Mouse (Mus musculus): ENCODE measurements around the gene Clca3a1. TPM values are rescaled to one million over a fixed set of nuclear protein-coding genes. Genes with fewer than 3 reads are reported as not detected.
A peak's percentile ranks its signal among the peaks of the same experiment; 100 is the strongest.
"Not testable (repeated sequence)": the region's sequence is repeated elsewhere in the genome, so short reads cannot be mapped to it uniquely, and the experiment has no call there.

The Clca3a1 gene
- polyA plus RNA-seq, 1 experiment: 1.0 TPM

- H3K4me1 ChIP-seq (replicated peaks; ENCODE audit: control insufficient read depth, insufficient read depth, low read length): no peaks in the 10 kb centered on the region
- TF ChIP-seq CTCF (IDR thresholded peaks at IDR 0.05; ENCODE audit: borderline replicate concordance, control insufficient read depth, extremely low read depth, insufficient read depth, low read length, poor library complexity): no peak
- TF ChIP-seq POLR2A (IDR thresholded peaks at IDR 0.05; ENCODE audit: control insufficient read depth, extremely low read depth, insufficient read depth, low read length, poor library complexity): no peak
- 40% methylated on average over 9 of the region's 9 CpGs for WGBS
- no peak overlapping the region for H3K4me3 ChIP-seq (ENCODE audit: control insufficient read depth, insufficient read depth, low read length)
- no peaks in the 10 kb centered on the region for H3K27me3 ChIP-seq (ENCODE audit: control insufficient read depth, insufficient read depth, low read length)
- H3K36me3 ChIP-seq (ENCODE audit: control insufficient read depth, insufficient read depth, low read length): no peaks in the 10 kb centered on the region
- DNase-seq: peak; percentile 28
- H3K27ac ChIP-seq (ENCODE audit: control insufficient read depth, insufficient read depth, low read length): no peak overlapping the region
Observed at GRCm38 (mm10) chr3:144736831-144737230, 23.9 kb downstream of the Clca3a1 start.

GRCm38 (mm10) chr3:144723455-144723854, 37.3 kb downstream of the Clca3a1 start:
- TF ChIP-seq CTCF (IDR thresholded peaks at IDR 0.05; ENCODE audit: borderline replicate concordance, control insufficient read depth, extremely low read depth, insufficient read depth, low read length, poor library complexity): no peak
- TF ChIP-seq POLR2A (IDR thresholded peaks at IDR 0.05; ENCODE audit: control insufficient read depth, extremely low read depth, insufficient read depth, low read length, poor library complexity): no peak
- Histone ChIP-seq H3K4me3 (ENCODE audit: control insufficient read depth, insufficient read depth, low read length) (no peak overlapping the region), H3K36me3 (ENCODE audit: control insufficient read depth, insufficient read depth, low read length) (no peaks in the 10 kb centered on the region), H3K27me3 (ENCODE audit: control insufficient read depth, insufficient read depth, low read length) (no peaks in the 10 kb centered on the region), H3K4me1 (replicated peaks; ENCODE audit: control insufficient read depth, insufficient read depth, low read length) (0 out of 2 replicates have a peak, but pooled peaks cover under 1% of the 10 kb centered on the region), H3K27ac (ENCODE audit: control insufficient read depth, insufficient read depth, low read length) (no peak overlapping the region)
- DNase-seq: peak; percentile 67
- 46% methylated on average over 4 of the region's 4 CpGs for WGBS

- WGBS: 93% methylated on average over 3 of the region's 3 CpGs
- not testable (repeated sequence) for H3K4me3 ChIP-seq (ENCODE audit: control insufficient read depth, insufficient read depth, low read length); H3K36me3 ChIP-seq (ENCODE audit: control insufficient read depth, insufficient read depth, low read length); H3K4me1 ChIP-seq (replicated peaks; ENCODE audit: control insufficient read depth, insufficient read depth, low read length); DNase-seq; H3K27ac ChIP-seq (ENCODE audit: control insufficient read depth, insufficient read depth, low read length); H3K27me3 ChIP-seq (ENCODE audit: control insufficient read depth, insufficient read depth, low read length)
Observed at GRCm38 (mm10) chr3:144722566-144722965, 38.2 kb downstream of the Clca3a1 start.

- TF ChIP-seq POLR2A (IDR thresholded peaks at IDR 0.05; ENCODE audit: control insufficient read depth, extremely low read depth, insufficient read depth, low read length, poor library complexity) (no peak), CTCF (IDR thresholded peaks at IDR 0.05; ENCODE audit: borderline replicate concordance, control insufficient read depth, extremely low read depth, insufficient read depth, low read length, poor library complexity) (no peak)
- Histone ChIP-seq H3K36me3 (ENCODE audit: control insufficient read depth, insufficient read depth, low read length) (no peaks in the 10 kb centered on the region), H3K27me3 (ENCODE audit: control insufficient read depth, insufficient read depth, low read length) (no peaks in the 10 kb centered on the region), H3K27ac (ENCODE audit: control insufficient read depth, insufficient read depth, low read length) (no peak overlapping the region), H3K4me1 (replicated peaks; ENCODE audit: control insufficient read depth, insufficient read depth, low read length) (peaks cover 5% of the 10 kb centered on the region), H3K4me3 (ENCODE audit: control insufficient read depth, insufficient read depth, low read length) (no peak overlapping the region)
- DNase-seq: no peak
- 62% methylated on average over 9 of the region's 9 CpGs for WGBS
Observed at GRCm38 (mm10) chr3:144721860-144722256, 38.9 kb downstream of the Clca3a1 start.

- Histone ChIP-seq H3K27ac (ENCODE audit: control insufficient read depth, insufficient read depth, low read length) (peak overlapping the region; percentile 74; the same call in 1 of the 2 replicates), H3K4me1 (replicated peaks; ENCODE audit: control insufficient read depth, insufficient read depth, low read length) (peaks cover 5% of the 10 kb centered on the region), H3K4me3 (ENCODE audit: control insufficient read depth, insufficient read depth, low read length) (no peak overlapping the region), H3K36me3 (ENCODE audit: control insufficient read depth, insufficient read depth, low read length) (no peaks in the 10 kb centered on the region), H3K27me3 (ENCODE audit: control insufficient read depth, insufficient read depth, low read length) (no peaks in the 10 kb centered on the region)
- no peak for DNase-seq
- 76% methylated on average over 10 of the region's 10 CpGs for WGBS
- TF ChIP-seq CTCF (IDR thresholded peaks at IDR 0.05; ENCODE audit: borderline replicate concordance, control insufficient read depth, extremely low read depth, insufficient read depth, low read length, poor library complexity) (no peak), POLR2A (IDR thresholded peaks at IDR 0.05; ENCODE audit: control insufficient read depth, extremely low read depth, insufficient read depth, low read length, poor library complexity) (no peak)
Observed at GRCm38 (mm10) chr3:144721077-144721859, 39.5 kb downstream of the Clca3a1 start.

GRCm38 (mm10) chr3:144719901-144720747, 40.7 kb downstream of the Clca3a1 start, which contains the start of gene Sh3glb1:
Gene Sh3glb1 (minus strand): TSS chr3:144720335.
- Histone ChIP-seq H3K27me3 (ENCODE audit: control insufficient read depth, insufficient read depth, low read length) (no peaks in the 10 kb centered on the region), H3K36me3 (ENCODE audit: control insufficient read depth, insufficient read depth, low read length) (no peaks in the 10 kb centered on the region), H3K4me3 (ENCODE audit: control insufficient read depth, insufficient read depth, low read length) (peak within 1 kb of the TSS; percentile 94), H3K4me1 (replicated peaks; ENCODE audit: control insufficient read depth, insufficient read depth, low read length) (peaks cover 11% of the 10 kb centered on the region), H3K27ac (ENCODE audit: control insufficient read depth, insufficient read depth, low read length) (peak within 1 kb of the TSS; percentile 90)
- WGBS: 1% methylated on average over 92 of the region's 98 CpGs
- TF ChIP-seq POLR2A (IDR thresholded peaks at IDR 0.05; ENCODE audit: control insufficient read depth, extremely low read depth, insufficient read depth, low read length, poor library complexity) (peak; percentile 64), CTCF (IDR thresholded peaks at IDR 0.05; ENCODE audit: borderline replicate concordance, control insufficient read depth, extremely low read depth, insufficient read depth, low read length, poor library complexity) (peak; percentile 97)
- peak; percentile 97 for DNase-seq

Data from thymus, adult 2 months (tissue).